Mouse (Mus musculus): ENCODE measurements around the gene Nubp2. TPM values are rescaled to one million over a fixed set of nuclear protein-coding genes. Genes with fewer than 3 reads are reported as not detected.

Gene Nubp2
- polyA plus RNA-seq, 1 experiment from 2014 or later = 76.1 TPM

- Histone ChIP-seq H3K27me3 (no peaks in the 10 kb centered on the region), H3K36me3 (no peaks in the 10 kb centered on the region), H3K4me1 (replicated peaks) (no peaks in the 10 kb centered on the region), H3K4me2 (no peak overlapping the region), H3K9ac (no peak overlapping the region), H3K4me3 (no peak overlapping the region), H3K9me3 (no peaks in the 10 kb centered on the region), H3K27ac (replicated peaks) (no peak overlapping the region)
- 83% methylated on average over 8 of the region's 8 CpGs for WGBS
- ATAC-seq (ENCODE audit: low read depth) = no peak
Observed at GRCm38 (mm10) chr17:24874989-24875388, 11.2 kb downstream of the Nubp2 start.

GRCm38 (mm10) chr17:24874405-24874745, 11.8 kb downstream of the Nubp2 start:
- Histone ChIP-seq H3K27ac (replicated peaks) (no peak overlapping the region), H3K36me3 (no peaks in the 10 kb centered on the region), H3K9me3 (no peaks in the 10 kb centered on the region), H3K4me1 (replicated peaks) (no peaks in the 10 kb centered on the region), H3K4me2 (no peak overlapping the region), H3K9ac (no peak overlapping the region), H3K27me3 (no peaks in the 10 kb centered on the region), H3K4me3 (no peak overlapping the region)
- no peak for ATAC-seq (ENCODE audit: low read depth)
- 41% methylated on average over 1 of the region's 1 CpGs for WGBS

- ATAC-seq (ENCODE audit: low read depth) = no peak
- no peaks in the 10 kb centered on the region for H3K36me3 ChIP-seq
- WGBS = 56% methylated on average over 4 of the region's 4 CpGs
- no peaks in the 10 kb centered on the region for H3K9me3 ChIP-seq
- no peak overlapping the region for H3K4me2 ChIP-seq
- H3K4me1 ChIP-seq (replicated peaks) = no peaks in the 10 kb centered on the region
- H3K4me3 ChIP-seq = no peak overlapping the region
- no peaks in the 10 kb centered on the region for H3K27me3 ChIP-seq
- no peak overlapping the region for H3K27ac ChIP-seq (replicated peaks)
- no peak overlapping the region for H3K9ac ChIP-seq
Observed at GRCm38 (mm10) chr17:24873695-24874404, 12.3 kb downstream of the Nubp2 start.

- no peak for ATAC-seq (ENCODE audit: low read depth)
- WGBS = 95% methylated on average over 10 of the region's 10 CpGs
- no peaks in the 10 kb centered on the region for H3K4me1 ChIP-seq (replicated peaks)
- H3K4me2 ChIP-seq = no peak overlapping the region
- H3K27ac ChIP-seq (replicated peaks) = no peak overlapping the region
- H3K9ac ChIP-seq = no peak overlapping the region
- no peaks in the 10 kb centered on the region for H3K27me3 ChIP-seq
- no peak overlapping the region for H3K4me3 ChIP-seq
- H3K9me3 ChIP-seq = no peaks in the 10 kb centered on the region
- H3K36me3 ChIP-seq = peaks cover 33% of the 10 kb centered on the region
Observed at GRCm38 (mm10) chr17:24867914-24868313, 18.2 kb downstream of the Nubp2 start.

GRCm38 (mm10) chr17:24865776-24866175, 20.4 kb downstream of the Nubp2 start, which contains the start of gene Igfals:
Gene Igfals (plus strand): TSS chr17:24865997.
- Histone ChIP-seq H3K27me3 (no peaks in the 10 kb centered on the region), H3K9ac (no peak within 1 kb of the TSS), H3K4me1 (replicated peaks) (no peaks in the 10 kb centered on the region), H3K4me2 (no peak within 1 kb of the TSS), H3K4me3 (no peak within 1 kb of the TSS), H3K36me3 (peaks cover 54% of the 10 kb centered on the region), H3K9me3 (no peaks in the 10 kb centered on the region), H3K27ac (replicated peaks) (no peak within 1 kb of the TSS)
- ATAC-seq (ENCODE audit: low read depth) = no peak
- WGBS = 91% methylated on average over 8 of the region's 8 CpGs

- Histone ChIP-seq H3K4me2 (no peak overlapping the region), H3K9me3 (no peaks in the 10 kb centered on the region), H3K27me3 (no peaks in the 10 kb centered on the region), H3K36me3 (peaks cover 71% of the 10 kb centered on the region), H3K4me3 (no peak overlapping the region), H3K27ac (replicated peaks) (no peak overlapping the region), H3K9ac (no peak overlapping the region), H3K4me1 (replicated peaks) (no peaks in the 10 kb centered on the region)
- WGBS = 93% methylated on average over 3 of the region's 3 CpGs
- no peak for ATAC-seq (ENCODE audit: low read depth)
Observed at GRCm38 (mm10) chr17:24861785-24862184, 24.4 kb downstream of the Nubp2 start.

GRCm38 (mm10) chr17:24860076-24860475, 26.1 kb downstream of the Nubp2 start:
- Histone ChIP-seq H3K9me3 (no peaks in the 10 kb centered on the region), H3K36me3 (peaks cover 71% of the 10 kb centered on the region), H3K27ac (replicated peaks) (no peak overlapping the region), H3K4me3 (no peak overlapping the region), H3K4me1 (replicated peaks) (no peaks in the 10 kb centered on the region), H3K4me2 (no peak overlapping the region), H3K27me3 (no peaks in the 10 kb centered on the region), H3K9ac (no peak overlapping the region)
- no peak for ATAC-seq (ENCODE audit: low read depth)
- WGBS = 93% methylated on average over 8 of the region's 8 CpGs

- H3K9me3 ChIP-seq = no peaks in the 10 kb centered on the region
- H3K36me3 ChIP-seq = peaks cover 73% of the 10 kb centered on the region
- WGBS = 84% methylated on average over 6 of the region's 6 CpGs
- H3K9ac ChIP-seq = no peak overlapping the region
- H3K27ac ChIP-seq (replicated peaks) = no peak overlapping the region
- ATAC-seq (ENCODE audit: low read depth) = no peak
- no peaks in the 10 kb centered on the region for H3K4me1 ChIP-seq (replicated peaks)
- no peak overlapping the region for H3K4me2 ChIP-seq
- no peaks in the 10 kb centered on the region for H3K27me3 ChIP-seq
- H3K4me3 ChIP-seq = no peak overlapping the region
Observed at GRCm38 (mm10) chr17:24858967-24859366, 27.2 kb downstream of the Nubp2 start.

- H3K9ac ChIP-seq = no peak overlapping the region
- H3K4me2 ChIP-seq = no peak overlapping the region
- no peak for ATAC-seq (ENCODE audit: low read depth)
- no peak overlapping the region for H3K4me3 ChIP-seq
- 87% methylated on average over 8 of the region's 8 CpGs for WGBS
- H3K4me1 ChIP-seq (replicated peaks) = no peaks in the 10 kb centered on the region
- no peaks in the 10 kb centered on the region for H3K9me3 ChIP-seq
- no peaks in the 10 kb centered on the region for H3K27me3 ChIP-seq
- H3K36me3 ChIP-seq = peaks cover 75% of the 10 kb centered on the region
- no peak overlapping the region for H3K27ac ChIP-seq (replicated peaks)
Observed at GRCm38 (mm10) chr17:24857831-24858470, 28.2 kb downstream of the Nubp2 start.

- peaks cover 66% of the 10 kb centered on the region for H3K36me3 ChIP-seq
- no peak overlapping the region for H3K4me2 ChIP-seq
- 92% methylated on average over 13 of the region's 13 CpGs for WGBS
- H3K27ac ChIP-seq (replicated peaks) = no peak overlapping the region
- no peak for ATAC-seq (ENCODE audit: low read depth)
- H3K9me3 ChIP-seq = no peaks in the 10 kb centered on the region
- H3K4me3 ChIP-seq = no peak overlapping the region
- H3K4me1 ChIP-seq (replicated peaks) = peaks cover 3% of the 10 kb centered on the region
- H3K27me3 ChIP-seq = peaks cover 3% of the 10 kb centered on the region; the same call in 1 of the 2 replicates
- H3K9ac ChIP-seq = no peak overlapping the region
Observed at GRCm38 (mm10) chr17:24856589-24856988, 29.6 kb downstream of the Nubp2 start.

- H3K9ac ChIP-seq = no peak overlapping the region
- ATAC-seq (ENCODE audit: low read depth) = no peak
- peaks cover 59% of the 10 kb centered on the region for H3K36me3 ChIP-seq
- WGBS = 85% methylated on average over 3 of the region's 3 CpGs
- H3K4me1 ChIP-seq (replicated peaks) = peaks cover 10% of the 10 kb centered on the region
- H3K9me3 ChIP-seq = no peaks in the 10 kb centered on the region
- no peak overlapping the region for H3K4me2 ChIP-seq
- H3K4me3 ChIP-seq = no peak overlapping the region
- H3K27me3 ChIP-seq = peaks cover 8% of the 10 kb centered on the region
- H3K27ac ChIP-seq (replicated peaks) = no peak overlapping the region
Observed at GRCm38 (mm10) chr17:24855838-24856464, 30.2 kb downstream of the Nubp2 start.

- peaks cover 38% of the 10 kb centered on the region for H3K36me3 ChIP-seq
- WGBS = 81% methylated on average over 10 of the region's 10 CpGs
- no peak overlapping the region for H3K27ac ChIP-seq (replicated peaks)
- no peaks in the 10 kb centered on the region for H3K9me3 ChIP-seq
- peaks cover 8% of the 10 kb centered on the region for H3K27me3 ChIP-seq
- H3K4me3 ChIP-seq = peak overlapping the region; percentile 77
- peak overlapping the region; percentile 81 for H3K9ac ChIP-seq
- H3K4me1 ChIP-seq (replicated peaks) = peaks cover 24% of the 10 kb centered on the region
- H3K4me2 ChIP-seq = peak overlapping the region; percentile 72
- no peak for ATAC-seq (ENCODE audit: low read depth)
Observed at GRCm38 (mm10) chr17:24851381-24852125, 34.6 kb downstream of the Nubp2 start.
